Mouse (Mus musculus) lung, postnatal 0 days (tissue): ENCODE measurements around the gene Med12l. TPM values are rescaled to one million over a fixed set of nuclear protein-coding genes. Genes with fewer than 3 reads are reported as not detected.

Experiments
- ATAC-seq: fragments of 200-750 bp; cut with Nextera tagmentation; 2 replicates; pipeline ENCODE4 v1.8.0; 2017; ENCODE audit warnings: moderate library complexity
- DNase-seq: peaks from one replicate; pipeline ENCODE4 v3.0.0-alpha.2; 2016; ENCODE audit warnings: low spot score
- H3K27ac ChIP-seq: fragments of 300-500 bp; sonication (generic); 2 replicates; pipeline ENCODE4 v1.5.1; 2014; ENCODE audit warnings: antibody characterized with exemption, mild to moderate bottlenecking, low read length, mixed read lengths
- H3K27me3 ChIP-seq: fragments of 300-500 bp; sonication (generic); replicated peaks from 2 replicates; pipeline ENCODE4 v1.6.1; 2014; ENCODE audit warnings: low read length, mixed read lengths; ENCODE audit not compliant: insufficient read depth
- H3K36me3 ChIP-seq: fragments of 300-500 bp; sonication (generic); 2 replicates; pipeline ENCODE4 v1.6.1; 2014; ENCODE audit warnings: low read length, mixed read lengths; ENCODE audit not compliant: insufficient read depth
- H3K4me1 ChIP-seq: fragments of 300-500 bp; sonication (generic); 2 replicates; pipeline ENCODE4 v1.6.1; 2014; ENCODE audit warnings: antibody characterized with exemption, low read depth, low read length, mixed read lengths; ENCODE audit not compliant: insufficient read depth
- H3K4me2 ChIP-seq: fragments of 300-500 bp; sonication (generic); replicated peaks from 2 replicates; pipeline ENCODE4 v1.6.1; 2014; ENCODE audit warnings: low read depth, mild to moderate bottlenecking, low read length, moderate library complexity, mixed read lengths
- H3K4me3 ChIP-seq: fragments of 300-500 bp; sonication (generic); 2 replicates; pipeline ENCODE4 v1.5.1; 2014; ENCODE audit warnings: low read depth, low read length
- H3K9ac ChIP-seq: fragments of 300-500 bp; sonication (generic); replicated peaks from 2 replicates; pipeline ENCODE4 v1.6.1; 2014; ENCODE audit warnings: low read depth, mild to moderate bottlenecking
- H3K9me3 ChIP-seq: fragments of 300-500 bp; sonication (generic); 2 replicates; pipeline ENCODE4 v1.6.1; 2016; ENCODE audit warnings: low read length, mixed read lengths
- CTCF ChIP-seq: IDR thresholded peaks from 2 replicates; pipeline ENCODE4 v1.5.1; 2016; ENCODE audit warnings: antibody characterized with exemption, mild to moderate bottlenecking
- EP300 ChIP-seq: IDR thresholded peaks from 2 replicates; pipeline ENCODE4 v1.6.1; 2016; ENCODE audit warnings: antibody characterized with exemption, mild to moderate bottlenecking, control low read depth
- WGBS: fragments of 180-500 bp; shearing (Covaris S2); extraction: QIAGEN DNeasy Blood & Tissue Kit; methylation state at CpG from one replicate; pipeline ENCODE4 v1.1.7; 2014; 5-methylcytosine and 5-hydroxymethylcytosine counted together
- polyA plus RNA-seq: library from polyadenylated mRNA; unstranded; fragments of >200 nt; fragmentation: Nextera tagmentation; extraction: Ambion mirVana; gene quantifications from 2 replicates; pipeline ENCODE4 v1.2.1, GENCODE M21; 2015

Med12l gene
- polyA plus RNA-seq, 1 experiment from 2014 or later: 0.27 TPM

DNA sequence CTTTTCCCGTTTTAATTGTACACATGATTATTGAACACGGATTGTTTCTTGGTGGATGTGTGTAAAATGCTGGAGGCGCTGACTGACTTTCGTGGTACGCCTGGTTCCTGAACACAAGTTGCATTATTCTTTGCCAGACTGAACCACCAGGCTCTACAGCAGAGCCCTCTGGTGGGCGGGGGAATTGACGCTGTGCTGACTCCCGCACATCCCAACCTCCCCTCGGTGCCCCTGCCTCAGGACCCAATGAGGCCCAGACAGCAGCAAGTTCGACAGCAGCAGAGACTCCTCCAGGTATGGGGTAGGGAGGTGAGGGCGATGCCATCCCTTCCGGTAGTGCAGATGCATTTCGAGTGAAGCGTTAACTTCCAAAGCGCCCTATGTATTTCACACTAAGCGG lies 292.0 kb downstream of the Med12l start:
- H3K9me3 ChIP-seq: no peaks in the 10 kb centered on the region
- ATAC-seq: no peak
- no peak for DNase-seq

DNA sequence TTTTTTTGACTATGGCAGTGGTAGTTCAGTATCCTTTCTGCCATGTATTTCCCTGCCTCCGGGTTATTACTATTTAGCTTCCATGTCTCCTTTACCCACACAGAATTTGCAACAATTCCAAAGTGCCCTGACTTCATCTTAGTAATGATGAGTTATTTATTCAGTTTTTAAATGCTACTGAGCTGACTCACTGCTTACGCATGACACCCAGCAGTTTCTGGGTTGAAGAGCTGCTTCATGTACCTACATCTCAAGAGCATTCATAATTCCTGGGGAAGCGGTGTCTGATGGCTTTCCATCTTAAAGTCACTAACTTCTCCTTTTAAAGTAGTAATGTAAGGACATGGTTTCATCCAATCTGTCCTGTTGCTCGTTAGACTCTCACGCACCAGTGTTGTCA lies 299.3 kb downstream of the Med12l start:
- ATAC-seq: peak; percentile 68
- DNase-seq: peak; percentile 19
- Histone ChIP-seq H3K36me3 (no peaks in the 10 kb centered on the region), H3K9me3 (no peaks in the 10 kb centered on the region), H3K4me3 (no peak overlapping the region), H3K4me2 (no peak overlapping the region), H3K27ac (no peak overlapping the region), H3K4me1 (no peaks in the 10 kb centered on the region), H3K9ac (no peak overlapping the region), H3K27me3 (no peaks in the 10 kb centered on the region)
- WGBS: 80% methylated on average over 5 of the region's 5 CpGs
- TF ChIP-seq CTCF (no peak), EP300 (peak; percentile 52; the same call in 1 of the 2 replicates)

More for the DNA sequence above, 292.0 kb downstream of the Med12l start:
- TF ChIP-seq CTCF (no peak), EP300 (no peak)
- Histone ChIP-seq H3K36me3 (no peaks in the 10 kb centered on the region), H3K27ac (no peak overlapping the region), H3K4me3 (no peak overlapping the region), H3K27me3 (no peaks in the 10 kb centered on the region), H3K9ac (no peak overlapping the region), H3K4me2 (no peak overlapping the region), H3K4me1 (no peaks in the 10 kb centered on the region)
- 80% methylated on average over 16 of the region's 16 CpGs for WGBS

DNA sequence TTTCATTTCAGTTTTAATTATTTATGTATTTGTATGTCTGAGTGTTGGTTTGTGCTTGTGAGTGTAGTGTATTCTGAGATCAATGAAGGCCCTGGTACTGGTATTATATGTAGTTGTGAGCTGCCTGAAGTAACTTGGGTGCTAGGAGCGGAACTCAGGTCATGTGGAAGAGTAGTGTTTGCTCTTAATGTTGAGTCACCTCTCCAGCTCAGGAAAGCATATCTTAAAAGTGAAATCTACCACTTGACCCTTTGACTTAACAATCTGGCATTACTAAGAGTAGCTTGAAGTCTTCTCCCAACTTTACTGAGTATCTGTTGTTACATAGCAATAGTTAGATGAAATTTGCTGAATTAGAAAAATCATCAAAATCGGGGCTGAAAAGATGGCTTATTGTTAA lies 299.9 kb downstream of the Med12l start:
- ATAC-seq (peak; percentile 55), DNase-seq (peak; percentile 56)
- no peak overlapping the region for H3K27ac ChIP-seq
- 65% methylated on average over 2 of the region's 2 CpGs for WGBS
- H3K9me3 ChIP-seq: no peaks in the 10 kb centered on the region
- H3K27me3 ChIP-seq: no peaks in the 10 kb centered on the region
- no peaks in the 10 kb centered on the region for H3K4me1 ChIP-seq
- H3K4me2 ChIP-seq: no peak overlapping the region
- H3K9ac ChIP-seq: no peak overlapping the region
- H3K36me3 ChIP-seq: no peaks in the 10 kb centered on the region
- no peak overlapping the region for H3K4me3 ChIP-seq
- TF ChIP-seq CTCF (no peak), EP300 (peak; percentile 25; the same call in 1 of the 2 replicates)

DNA sequence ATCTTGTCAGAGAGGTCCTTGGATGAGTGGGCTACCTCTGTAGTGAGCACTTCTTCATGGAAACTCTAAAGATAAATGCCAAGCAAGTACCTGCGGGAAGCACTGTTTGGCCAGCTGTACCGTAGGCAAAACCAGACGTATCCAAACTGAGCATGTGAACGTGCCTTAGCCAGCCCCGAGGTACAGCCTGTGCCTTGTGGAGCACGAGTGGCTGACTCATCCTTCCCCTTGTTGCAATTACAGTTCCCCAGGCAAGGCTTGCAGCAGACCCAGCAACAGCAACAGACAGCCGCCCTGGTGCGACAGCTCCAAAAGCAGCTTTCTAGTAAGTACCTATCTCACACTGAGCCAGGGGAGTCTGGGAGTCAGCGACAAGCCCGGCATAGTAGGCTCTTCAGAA lies 307.0 kb downstream of the Med12l start:
- Histone ChIP-seq H3K27ac (no peak overlapping the region), H3K27me3 (no peaks in the 10 kb centered on the region), H3K36me3 (no peaks in the 10 kb centered on the region), H3K9ac (no peak overlapping the region), H3K4me1 (no peaks in the 10 kb centered on the region), H3K4me3 (no peak overlapping the region), H3K4me2 (no peak overlapping the region), H3K9me3 (no peaks in the 10 kb centered on the region)
- DNase-seq (peak; percentile 57), ATAC-seq (peak; percentile 84)
- TF ChIP-seq EP300 (peak; percentile 80), CTCF (no peak)
- 67% methylated on average over 10 of the region's 10 CpGs for WGBS

DNA sequence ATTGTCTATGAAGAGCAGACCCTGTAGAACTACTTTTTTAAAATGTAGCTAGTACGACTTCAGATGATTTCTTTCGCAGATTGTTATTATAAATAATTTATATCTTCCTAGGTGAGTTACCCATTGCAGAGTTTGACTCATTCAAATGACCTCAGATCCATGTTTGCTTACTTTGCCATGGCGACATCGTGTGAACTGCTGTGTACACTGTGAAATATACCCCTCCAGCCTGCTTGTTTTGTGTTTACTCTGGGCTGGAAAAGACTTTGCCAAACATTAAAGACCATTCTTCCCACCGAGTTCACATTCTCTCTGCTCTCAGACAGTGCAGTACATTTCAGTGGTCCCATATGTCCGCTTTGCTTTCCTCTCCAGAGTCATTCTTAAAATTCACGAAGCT lies 310.5 kb downstream of the Med12l start:
- Histone ChIP-seq H3K9ac (no peak overlapping the region), H3K27me3 (no peaks in the 10 kb centered on the region), H3K4me1 (no peaks in the 10 kb centered on the region), H3K9me3 (no peaks in the 10 kb centered on the region), H3K27ac (no peak overlapping the region), H3K4me2 (no peak overlapping the region), H3K36me3 (peaks cover 4% of the 10 kb centered on the region; the same call in 1 of the 2 replicates), H3K4me3 (no peak overlapping the region)
- WGBS: 60% methylated on average over 7 of the region's 7 CpGs
- TF ChIP-seq CTCF (no peak), EP300 (no peak)
- ATAC-seq: peak; percentile 56; the same call in 1 of the 2 replicates
- peak; percentile 37 for DNase-seq

DNA sequence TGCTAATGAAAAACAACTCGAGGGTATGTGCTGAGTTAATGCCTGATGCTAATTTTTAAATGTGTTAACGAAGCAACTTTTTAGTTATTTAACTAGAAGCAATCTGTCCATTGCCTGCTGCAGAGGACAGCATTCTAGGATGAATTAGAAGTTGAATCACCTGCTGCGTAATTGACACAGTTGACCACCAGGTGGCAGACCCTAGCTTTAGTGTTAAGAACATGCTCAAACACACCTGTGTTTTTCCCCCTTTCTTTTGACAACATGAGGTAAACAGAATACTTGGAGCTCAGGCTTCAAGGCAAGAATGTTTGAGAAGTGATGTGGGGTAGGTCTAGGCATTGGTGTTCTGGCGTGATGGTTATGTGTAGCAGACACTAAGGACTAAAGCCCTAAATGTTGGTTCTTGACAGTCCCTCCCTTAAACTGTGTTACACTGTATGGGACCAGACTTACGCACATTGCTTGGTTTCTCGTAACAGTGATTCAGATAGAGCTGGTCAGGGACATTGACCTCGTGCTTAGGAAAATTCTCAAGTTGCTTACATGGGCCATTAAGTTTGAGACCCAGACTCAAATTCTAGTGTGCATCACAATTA lies 315.8 kb downstream of the Med12l start:
- DNase-seq (peak; percentile 55), ATAC-seq (no peak)
- Histone ChIP-seq H3K9ac (no peak overlapping the region), H3K36me3 (peaks cover 4% of the 10 kb centered on the region; the same call in 1 of the 2 replicates), H3K4me1 (no peaks in the 10 kb centered on the region), H3K4me2 (no peak overlapping the region), H3K9me3 (no peaks in the 10 kb centered on the region), H3K27ac (no peak overlapping the region), H3K27me3 (no peaks in the 10 kb centered on the region), H3K4me3 (no peak overlapping the region)
- no peak for TF ChIP-seq EP300
- peak; percentile 82 for TF ChIP-seq CTCF
- WGBS: 38% methylated on average over 7 of the region's 7 CpGs
